Mouse (Mus musculus) thymus, adult 2 months (tissue): Measurements from ENCODE around the gene Fkbp9. TPM values are rescaled to one million over a fixed set of nuclear protein-coding genes. Genes with fewer than 3 reads are reported as not detected.

Experiments
- DNase-seq: peaks from one replicate; pipeline ENCODE4 v3.0.0; 2021
- H3K27ac ChIP-seq: fragments of 200-500 bp; 2 replicates; pipeline ENCODE4 v1.5.1; 2012; ENCODE audit warnings: low read length, control low read depth; ENCODE audit not compliant: control insufficient read depth, insufficient read depth
- H3K27me3 ChIP-seq: fragments of 200-500 bp; 2 replicates; pipeline ENCODE4 v1.6.1; 2012; ENCODE audit warnings: mild to moderate bottlenecking, low read length, moderate library complexity, mixed read lengths; ENCODE audit not compliant: control insufficient read depth, insufficient read depth
- H3K36me3 ChIP-seq: fragments of 200-500 bp; 2 replicates; pipeline ENCODE4 v1.6.1; 2012; ENCODE audit warnings: mild to moderate bottlenecking, low read length, moderate library complexity; ENCODE audit not compliant: control insufficient read depth, insufficient read depth
- H3K4me1 ChIP-seq: fragments of 200-500 bp; replicated peaks from 2 replicates; pipeline ENCODE4 v1.6.1; 2012; ENCODE audit warnings: low read length; ENCODE audit not compliant: control insufficient read depth, insufficient read depth
- H3K4me3 ChIP-seq: fragments of 200-500 bp; 2 replicates; pipeline ENCODE4 v1.5.1; 2012; ENCODE audit warnings: mild to moderate bottlenecking, low read length, control low read depth, moderate library complexity; ENCODE audit not compliant: control insufficient read depth, insufficient read depth
- CTCF ChIP-seq: fragments of 200-500 bp; IDR thresholded peaks from 2 replicates; pipeline ENCODE4 v1.5.1; 2012; ENCODE audit warnings: mild to moderate bottlenecking, control low read depth, low read length, moderate library complexity, borderline replicate concordance; ENCODE audit not compliant: control insufficient read depth, poor library complexity, insufficient read depth; ENCODE audit errors: extremely low read depth
- POLR2A ChIP-seq: fragments of 200-500 bp; IDR thresholded peaks from 2 replicates; pipeline ENCODE4 v1.6.1; 2012; ENCODE audit warnings: mild to moderate bottlenecking, low read length, control low read depth, moderate library complexity; ENCODE audit not compliant: control insufficient read depth, poor library complexity, insufficient read depth; ENCODE audit errors: extremely low read depth
- WGBS: fragments of 180-500 bp; shearing (Covaris S2); methylation state at CpG from one replicate; pipeline ENCODE4 v1.1.7; 2018; 5-methylcytosine and 5-hydroxymethylcytosine counted together
- polyA plus RNA-seq: library from polyadenylated mRNA; depleted of rRNA; stranded (reverse); fragments of >200 nt; gene quantifications from 2 replicates; pipeline ENCODE4 v1.2.3, GENCODE M21; 2012

Fkbp9 gene
- polyA plus RNA-seq, 1 experiment = 11.1 TPM

DNA sequence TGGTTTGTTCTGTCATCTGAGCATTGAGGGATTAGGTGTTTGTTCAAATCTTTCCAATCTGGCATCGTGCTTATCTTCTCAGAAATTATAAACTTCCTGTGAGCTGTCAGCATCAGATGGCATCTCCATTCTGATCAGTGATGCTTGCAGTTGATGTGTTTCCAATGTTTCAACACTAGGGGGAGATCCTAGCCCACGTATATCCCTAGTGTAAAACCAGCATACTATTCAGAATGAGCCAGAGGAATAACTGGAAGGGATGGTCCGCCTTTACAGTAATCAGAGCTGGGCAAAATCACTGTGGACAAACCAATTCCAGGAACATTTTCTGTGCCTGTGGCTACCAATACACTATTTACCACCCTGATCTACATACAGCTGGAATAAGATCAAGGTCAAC is 23.2 kb upstream of the Fkbp9 start:
- Histone ChIP-seq H3K4me1 (no peaks in the 10 kb centered on the region), H3K27me3 (no peaks in the 10 kb centered on the region), H3K4me3 (no peak overlapping the region), H3K36me3 (no peaks in the 10 kb centered on the region), H3K27ac (no peak overlapping the region)
- TF ChIP-seq CTCF = no peak
- TF ChIP-seq POLR2A = no peak
- WGBS = 11% methylated on average over 3 of the region's 3 CpGs
- DNase-seq = peak; percentile 42

GRCm38 (mm10) chr6:56813332-56813731 is 18.5 kb upstream of the Fkbp9 start:
- TF ChIP-seq POLR2A (no peak), CTCF (no peak)
- H3K4me1 ChIP-seq = no peaks in the 10 kb centered on the region
- no peaks in the 10 kb centered on the region for H3K36me3 ChIP-seq
- H3K27ac ChIP-seq = no peak overlapping the region
- H3K27me3 ChIP-seq = no peaks in the 10 kb centered on the region
- DNase-seq = no peak
- no peak overlapping the region for H3K4me3 ChIP-seq
- WGBS = 85% methylated on average over 2 of the region's 2 CpGs

DNA sequence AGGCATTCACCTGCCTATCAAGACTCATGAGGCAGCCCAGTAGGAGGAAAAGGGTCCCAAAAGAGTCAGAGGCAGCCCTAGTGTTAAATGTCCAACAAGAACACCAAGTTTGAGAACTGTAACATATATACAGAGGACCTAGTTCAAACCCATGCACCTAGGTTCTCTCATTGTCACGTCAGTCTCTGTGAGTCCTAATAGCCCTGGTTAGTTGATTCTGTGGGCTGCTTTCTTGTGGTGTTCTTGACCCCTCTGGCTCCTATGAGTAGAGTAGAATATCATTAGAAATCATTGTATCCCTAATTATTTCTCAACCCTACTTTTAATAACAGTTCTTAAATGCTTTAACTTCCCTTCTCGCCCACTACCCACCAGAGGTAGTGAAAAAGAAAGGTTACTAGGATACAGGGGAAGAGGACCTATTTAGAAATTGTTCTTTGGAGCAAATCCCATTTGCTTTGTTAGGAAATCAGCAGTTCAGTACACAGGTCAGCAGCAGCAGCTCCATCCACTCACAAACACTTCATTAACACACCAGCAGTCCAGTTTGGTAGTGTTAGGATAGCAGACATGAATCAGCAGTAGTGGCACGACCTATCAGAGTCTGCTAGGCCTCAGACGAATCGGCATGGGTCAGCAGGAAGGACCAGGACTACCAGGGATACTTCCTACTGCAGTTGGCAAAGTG is 13.3 kb upstream of the Fkbp9 start:
- H3K27ac ChIP-seq = no peak overlapping the region
- no peaks in the 10 kb centered on the region for H3K27me3 ChIP-seq
- DNase-seq = no peak
- WGBS = 85% methylated on average over 5 of the region's 5 CpGs
- no peaks in the 10 kb centered on the region for H3K4me1 ChIP-seq
- no peak overlapping the region for H3K4me3 ChIP-seq
- no peak for TF ChIP-seq POLR2A
- TF ChIP-seq CTCF = no peak
- H3K36me3 ChIP-seq = no peaks in the 10 kb centered on the region

GRCm38 (mm10) chr6:56819124-56819487 is 12.8 kb upstream of the Fkbp9 start:
- H3K4me3 ChIP-seq = no peak overlapping the region
- no peak overlapping the region for H3K27ac ChIP-seq
- H3K4me1 ChIP-seq = no peaks in the 10 kb centered on the region
- no peak for DNase-seq
- no peaks in the 10 kb centered on the region for H3K27me3 ChIP-seq
- TF ChIP-seq CTCF (no peak), POLR2A (no peak)
- WGBS = 93% methylated on average over 2 of the region's 2 CpGs
- H3K36me3 ChIP-seq = no peaks in the 10 kb centered on the region

DNA sequence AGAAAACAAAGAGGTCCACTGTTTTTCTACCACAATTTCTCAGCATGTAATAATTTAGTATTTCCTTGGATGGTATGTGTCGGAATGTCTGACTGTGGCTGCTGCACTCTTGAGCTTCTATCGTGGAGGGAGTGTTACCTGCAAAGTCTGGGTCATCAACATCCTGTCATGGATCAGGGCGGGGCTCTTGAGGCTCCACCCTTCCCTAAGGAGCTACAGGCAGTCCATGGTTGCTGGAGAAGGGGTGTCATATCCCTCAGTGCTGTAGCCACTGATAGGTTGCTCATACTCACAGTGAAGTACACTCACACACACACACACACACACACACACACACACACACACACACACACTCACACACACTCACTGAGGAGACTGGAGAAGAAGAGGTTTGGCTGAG is 6.2 kb upstream of the Fkbp9 start:
- H3K4me1 ChIP-seq = no peaks in the 10 kb centered on the region
- no peak overlapping the region for H3K27ac ChIP-seq
- 68% methylated on average over 3 of the region's 3 CpGs for WGBS
- H3K4me3 ChIP-seq = no peak overlapping the region
- TF ChIP-seq POLR2A (no peak), CTCF (no peak)
- H3K27me3 ChIP-seq = no peaks in the 10 kb centered on the region
- no peak for DNase-seq
- H3K36me3 ChIP-seq = no peaks in the 10 kb centered on the region

DNA sequence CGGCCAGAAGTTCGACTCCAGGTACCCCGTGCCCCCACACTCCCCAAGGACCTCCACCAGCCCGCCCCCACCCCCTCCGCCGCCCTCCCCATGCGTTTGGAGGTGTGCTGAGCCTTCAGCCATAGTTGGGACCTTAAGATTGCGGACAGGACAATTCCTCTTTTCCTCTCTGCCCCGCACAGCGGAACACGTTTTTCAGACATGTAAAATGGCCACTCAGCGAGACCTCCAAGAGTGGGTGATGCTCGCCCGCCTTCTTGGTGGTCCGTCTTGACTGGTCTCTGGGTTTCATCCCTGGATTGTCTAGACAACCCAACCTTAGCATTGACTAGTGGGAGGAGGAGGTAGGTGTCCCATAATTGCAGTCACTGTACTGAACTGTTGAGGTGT is 543 bp downstream of the Fkbp9 start:
- TF ChIP-seq POLR2A = no peak
- no peak for TF ChIP-seq CTCF
- no peak overlapping the region for H3K4me3 ChIP-seq
- H3K4me1 ChIP-seq = no peaks in the 10 kb centered on the region
- 15% methylated on average over 15 of the region's 15 CpGs for WGBS
- no peak for DNase-seq
- H3K27me3 ChIP-seq = peaks cover 7% of the 10 kb centered on the region; the same call in 1 of the 2 replicates
- H3K36me3 ChIP-seq = no peaks in the 10 kb centered on the region
- H3K27ac ChIP-seq = no peak overlapping the region

DNA sequence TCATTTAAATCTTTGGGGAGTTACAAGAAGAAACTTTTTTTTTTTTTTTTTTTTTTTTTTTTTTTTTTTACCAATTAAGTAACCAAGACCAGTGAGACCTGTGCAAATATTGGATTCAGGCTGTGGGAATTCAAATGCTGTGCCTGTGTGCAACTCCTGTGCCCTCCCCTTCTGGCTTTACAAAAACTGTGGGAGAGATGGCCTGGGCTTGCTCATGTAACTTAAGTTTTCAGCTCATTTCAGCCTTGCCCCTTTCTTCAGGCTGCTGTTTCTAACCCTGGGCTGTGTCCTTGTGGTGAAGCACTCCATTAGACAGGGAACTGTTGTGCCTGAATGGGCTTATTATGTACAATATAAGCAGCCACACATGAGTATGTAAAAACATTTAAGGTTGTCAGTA is 971 bp downstream of the Fkbp9 start:
- H3K36me3 ChIP-seq = no peaks in the 10 kb centered on the region
- TF ChIP-seq CTCF (no peak), POLR2A (no peak)
- H3K27me3 ChIP-seq = peaks cover 7% of the 10 kb centered on the region; the same call in 1 of the 2 replicates
- no peaks in the 10 kb centered on the region for H3K4me1 ChIP-seq
- H3K4me3 ChIP-seq = no peak overlapping the region
- no peak overlapping the region for H3K27ac ChIP-seq
- DNase-seq = no peak
